Comparison of ENCODE assay signal across 24 mouse cellular contexts in the genomic region with DNA sequence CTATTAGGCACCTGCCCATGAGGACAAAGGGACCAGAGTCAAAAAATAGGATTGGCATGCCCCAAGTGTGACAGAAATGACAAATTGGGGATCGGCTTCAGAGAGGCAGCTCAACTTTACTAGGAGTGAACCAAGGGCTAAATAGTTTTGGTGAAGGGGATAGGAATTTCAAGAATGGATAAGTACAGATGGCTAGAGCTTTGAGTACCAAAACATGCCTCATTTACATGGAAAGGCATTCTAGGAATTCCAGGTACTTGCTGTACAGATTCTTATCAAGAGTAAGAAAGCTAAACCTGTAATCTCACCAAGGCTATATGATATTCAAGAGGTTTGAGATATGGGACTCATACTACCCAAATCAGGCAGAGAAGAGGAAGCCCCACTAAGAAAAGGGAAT.
A peak's percentile ranks its signal among the peaks of the same experiment; 100 is the strongest.
DNase-seq lines count a peak whose midpoint lies in the region; ATAC-seq and TF ChIP-seq lines count a peak whose summit lies in the region.
"Had no signal": no experiment of that assay in that cellular context is flagged by ENCODE, and none has a peak within 500 bp of the region (broad histone marks: within the 10 kb centered on the region; RNA-seq: fewer than 3 reads in every experiment).

No protein-coding gene starts in this region.

- no peaks in the 10 kb centered on the region for H3K9me3 ChIP-seq in lung, embryonic 16.5 days (ENCODE audit: control insufficient read depth, low read length)
- H3K9me3 ChIP-seq in lung, postnatal 0 days (ENCODE audit: low read length) = no peaks in the 10 kb centered on the region
- no peaks in the 10 kb centered on the region for H3K9me3 ChIP-seq in liver, embryonic 11.5 days (ENCODE audit: control insufficient read depth, low read length)
- H3K9me3 ChIP-seq: G1E had no signal

- TF ChIP-seq CTCF in lung, postnatal 0 days (IDR thresholded peaks at IDR 0.05) = no peak

- no peak overlapping the region for H3K4me3 ChIP-seq in lung, embryonic 16.5 days (ENCODE audit: low read length)
- H3K4me3 ChIP-seq in lung, postnatal 0 days (ENCODE audit: low read depth, low read length) = no peak overlapping the region
- H3K4me3 ChIP-seq in liver, embryonic 11.5 days (ENCODE audit: low read depth, low read length) = no peak overlapping the region

- no peak for DNase-seq in lung, adult 18-20 months
- DNase-seq in lung, postnatal 0 days (ENCODE audit: low spot score) = peak; percentile 16
- DNase-seq in lung, postnatal 4 days = no peak
- DNase-seq in R1 (ENCODE audit: low read depth, low spot score) = peak; percentile 37
- DNase-seq in ZHBTc4 (ENCODE audit: low read depth, low spot score) = peak; percentile 30
- no peak for DNase-seq in cerebellum, postnatal 4 days (ENCODE audit: low spot score in 2 of 2)
- no peak for DNase-seq in liver, embryonic 11.5 days (ENCODE audit: low spot score)
- DNase-seq: adrenal gland, adult 2 months; adrenal gland, adult 8-10 months; adrenal gland, postnatal 10 days; adrenal gland, postnatal 14 days; adrenal gland, postnatal 25 days; adrenal gland, postnatal 36 days; B cell, adult 2 months; cerebellum, adult 11 months; cerebellum, adult 11-12 months; cerebellum, adult 18-20 months; cerebellum, adult 2 months had no signal

- no peaks in the 10 kb centered on the region for H3K36me3 ChIP-seq in lung, embryonic 16.5 days (ENCODE audit: control insufficient read depth, insufficient read depth, low read length)
- no peaks in the 10 kb centered on the region for H3K36me3 ChIP-seq in lung, postnatal 0 days (ENCODE audit: insufficient read depth, low read length)
- H3K36me3 ChIP-seq in liver, embryonic 11.5 days (ENCODE audit: control insufficient read depth, insufficient read depth, low read length) = no peaks in the 10 kb centered on the region
- H3K36me3 ChIP-seq: G1E had no signal

- no peak overlapping the region for H3K4me2 ChIP-seq in lung, embryonic 16.5 days (ENCODE audit: low read depth, low read length)
- no peak overlapping the region for H3K4me2 ChIP-seq in lung, postnatal 0 days (replicated peaks; ENCODE audit: low read depth, low read length)
- no peak overlapping the region for H3K4me2 ChIP-seq in liver, embryonic 11.5 days

- H3K27me3 ChIP-seq in lung, embryonic 16.5 days (ENCODE audit: control insufficient read depth, insufficient read depth, low read depth, low read length) = no peaks in the 10 kb centered on the region
- H3K27me3 ChIP-seq in lung, postnatal 0 days (replicated peaks; ENCODE audit: insufficient read depth, low read length) = no peaks in the 10 kb centered on the region
- no peaks in the 10 kb centered on the region for H3K27me3 ChIP-seq in liver, embryonic 11.5 days (replicated peaks; ENCODE audit: control insufficient read depth, insufficient read depth, low read length)
- H3K27me3 ChIP-seq: CH12.LX, Patski had no signal

- no peak overlapping the region for H3K27ac ChIP-seq in lung, embryonic 16.5 days (ENCODE audit: low read length)
- H3K27ac ChIP-seq in lung, postnatal 0 days (ENCODE audit: low read length) = no peak overlapping the region
- no peak overlapping the region for H3K27ac ChIP-seq in liver, embryonic 11.5 days (ENCODE audit: low read depth, low read length)

- 73% methylated on average over 1 of the region's 1 CpGs for WGBS in lung, embryonic 16.5 days
- WGBS in lung, postnatal 0 days = 44% methylated on average over 1 of the region's 1 CpGs
- WGBS in liver, embryonic 11.5 days = 88% methylated on average over 1 of the region's 1 CpGs

- no peaks in the 10 kb centered on the region for H3K4me1 ChIP-seq in lung, embryonic 16.5 days (replicated peaks; ENCODE audit: control insufficient read depth, insufficient read depth, low read length)
- no peaks in the 10 kb centered on the region for H3K4me1 ChIP-seq in lung, postnatal 0 days (ENCODE audit: insufficient read depth, low read depth, low read length)
- no peaks in the 10 kb centered on the region for H3K4me1 ChIP-seq in liver, embryonic 11.5 days (replicated peaks; ENCODE audit: control insufficient read depth, insufficient read depth, low read length)

- no peak overlapping the region for H3K9ac ChIP-seq in lung, embryonic 16.5 days (ENCODE audit: low read length)
- no peak overlapping the region for H3K9ac ChIP-seq in lung, postnatal 0 days (replicated peaks; ENCODE audit: low read depth)
- H3K9ac ChIP-seq in liver, embryonic 11.5 days (ENCODE audit: low read depth, low read length) = no peak overlapping the region

- ATAC-seq in lung, embryonic 16.5 days (ENCODE audit: low read depth) = peak; percentile 54; the same call in 1 of the 2 replicates
- ATAC-seq in lung, postnatal 0 days = peak; percentile 59; the same call in 1 of the 2 replicates
- ATAC-seq in liver, embryonic 11.5 days (replicated peaks; ENCODE audit: low FRiP score) = no peak
- ATAC-seq: activated CD4-positive, CD25-positive, alpha-beta regulatory T cell, adult 4 months; CD4-positive, CD25-positive, alpha-beta regulatory T cell, adult 4 months; Patski had no signal

- peak; percentile 92 for TF ChIP-seq EP300 in lung, postnatal 0 days (IDR thresholded peaks at IDR 0.05)

Comparison
In these comparisons a context has a peak if more than half of its experiments do, and no peak if none do; other contexts are left out.
1. DNase-seq: peak in lung, postnatal 0 days (single experiment), R1 (single experiment) and ZHBTc4 (single experiment); none in lung, adult 18-20 months (0 of 2), lung, postnatal 4 days (0 of 2), cerebellum, postnatal 4 days (0 of 2) and liver, embryonic 11.5 days (single experiment).